Mouse (Mus musculus) heart, embryonic 11.5 days (tissue): ENCODE measurements around the gene Tas1r1. TPM values are rescaled to one million over a fixed set of nuclear protein-coding genes. Genes with fewer than 3 reads are reported as not detected.

ENCODE experiments used
- ATAC-seq: fragments of 200-750 bp; cut with Nextera tagmentation; replicated peaks from 2 replicates; pipeline ENCODE4 v1.8.0; 2017; ENCODE audit warnings: moderate library complexity; ENCODE audit not compliant: insufficient number of reproducible peaks, low FRiP score, low TSS enrichment
- H3K27ac ChIP-seq: fragments of 300-500 bp; sonication (generic); 2 replicates; pipeline ENCODE4 v1.5.1; 2014; ENCODE audit warnings: mild to moderate bottlenecking, low read depth, low read length
- H3K27me3 ChIP-seq: fragments of 300-500 bp; sonication (generic); 2 replicates; pipeline ENCODE4 v1.6.1; 2014; ENCODE audit warnings: mild to moderate bottlenecking, low read length, mixed read lengths; ENCODE audit not compliant: control insufficient read depth, insufficient read depth
- H3K36me3 ChIP-seq: fragments of 300-500 bp; sonication (generic); 2 replicates; pipeline ENCODE4 v1.6.1; 2014; ENCODE audit warnings: mild to moderate bottlenecking, low read length, moderate library complexity, mixed read lengths; ENCODE audit not compliant: control insufficient read depth, insufficient read depth
- H3K4me1 ChIP-seq: fragments of 300-500 bp; sonication (generic); 2 replicates; pipeline ENCODE4 v1.6.1; 2014; ENCODE audit warnings: low read length; ENCODE audit not compliant: control insufficient read depth, insufficient read depth
- H3K4me2 ChIP-seq: fragments of 300-500 bp; sonication (generic); 2 replicates; pipeline ENCODE4 v1.6.1; 2014; ENCODE audit warnings: mild to moderate bottlenecking, moderate library complexity
- H3K4me3 ChIP-seq: fragments of 300-500 bp; sonication (generic); 2 replicates; pipeline ENCODE4 v1.5.1; 2014; ENCODE audit warnings: low read depth, low read length
- H3K9ac ChIP-seq: fragments of 300-500 bp; sonication (generic); 2 replicates; pipeline ENCODE4 v1.6.1; 2014; ENCODE audit warnings: mild to moderate bottlenecking, low read depth, low read length, moderate library complexity
- H3K9me3 ChIP-seq: fragments of 300-500 bp; sonication (generic); replicated peaks from 2 replicates; pipeline ENCODE4 v1.6.1; 2016; ENCODE audit warnings: low read length; ENCODE audit not compliant: control insufficient read depth
- WGBS: fragments of 180-500 bp; shearing (Covaris S2); extraction: QIAGEN DNeasy Blood & Tissue Kit; methylation state at CpG from one replicate; pipeline ENCODE4 v1.1.7; 2014; ENCODE audit not compliant: insufficient replicate concordance; 5-methylcytosine and 5-hydroxymethylcytosine counted together
- polyA plus RNA-seq: library from polyadenylated mRNA; unstranded; fragments of >200 nt; fragmentation: Nextera tagmentation; extraction: Ambion mirVana; gene quantifications from 2 replicates; pipeline ENCODE4 v1.2.1, GENCODE M21; 2014

The Tas1r1 gene
- polyA plus RNA-seq, 1 experiment from 2014 or later, result 0.16 TPM

- Histone ChIP-seq H3K36me3 (peaks cover 16% of the 10 kb centered on the region), H3K4me1 (peaks cover 23% of the 10 kb centered on the region), H3K9me3 (no peaks in the 10 kb centered on the region), H3K27me3 (no peaks in the 10 kb centered on the region), H3K27ac (no peak overlapping the region), H3K4me2 (no peak overlapping the region), H3K9ac (no peak overlapping the region), H3K4me3 (no peak overlapping the region)
- WGBS, result 83% methylated on average over 9 of the region's 9 CpGs
- ATAC-seq, result no peak
Measured at GRCm38 (mm10) chr4:151992091-151992490, 46.3 kb downstream of the Tas1r1 start.

DNA sequence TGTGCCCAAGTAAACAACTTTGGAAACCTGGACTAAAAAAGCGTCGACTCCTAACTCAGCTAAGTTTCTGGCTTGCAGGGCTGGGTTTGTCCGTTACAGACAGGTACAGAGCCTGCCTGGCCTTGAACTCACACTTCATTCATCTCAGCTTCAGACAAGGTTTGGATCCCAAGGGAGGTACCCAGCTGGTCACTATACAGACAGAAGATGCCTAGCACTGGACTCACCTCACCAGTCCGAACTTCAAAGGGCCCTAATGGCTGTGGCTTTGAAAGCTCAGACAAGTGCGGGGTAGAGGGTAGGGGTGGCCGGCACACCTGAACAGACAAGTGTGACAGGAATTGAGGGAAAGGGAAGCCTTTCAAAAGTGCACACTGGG is 49.3 kb downstream of the Tas1r1 start:
- WGBS, result 33% methylated on average over 6 of the region's 6 CpGs
- H3K4me2 ChIP-seq, result peak overlapping the region; percentile 84
- H3K4me1 ChIP-seq, result peaks cover 28% of the 10 kb centered on the region
- no peaks in the 10 kb centered on the region for H3K9me3 ChIP-seq
- peak overlapping the region; percentile 78 for H3K27ac ChIP-seq
- H3K4me3 ChIP-seq, result peak overlapping the region; percentile 92
- H3K36me3 ChIP-seq, result peaks cover 16% of the 10 kb centered on the region
- no peak overlapping the region for H3K9ac ChIP-seq
- ATAC-seq, result no peak
- H3K27me3 ChIP-seq, result no peaks in the 10 kb centered on the region

GRCm38 (mm10) chr4:151988342-151989109 is 49.8 kb downstream of the Tas1r1 start, which contains the start of gene Thap3:
TSS of gene Thap3 (minus strand) at chr4:151988997.
- Histone ChIP-seq H3K27ac (peak within 1 kb of the TSS; percentile 78), H3K4me1 (peaks cover 28% of the 10 kb centered on the region), H3K9me3 (no peaks in the 10 kb centered on the region), H3K9ac (peak within 1 kb of the TSS; percentile 97), H3K27me3 (no peaks in the 10 kb centered on the region), H3K4me3 (peak within 1 kb of the TSS; percentile 92), H3K4me2 (peak within 1 kb of the TSS; percentile 84), H3K36me3 (peaks cover 16% of the 10 kb centered on the region)
- 1% methylated on average over 49 of the region's 54 CpGs for WGBS
- ATAC-seq, result peak; percentile 62

DNA sequence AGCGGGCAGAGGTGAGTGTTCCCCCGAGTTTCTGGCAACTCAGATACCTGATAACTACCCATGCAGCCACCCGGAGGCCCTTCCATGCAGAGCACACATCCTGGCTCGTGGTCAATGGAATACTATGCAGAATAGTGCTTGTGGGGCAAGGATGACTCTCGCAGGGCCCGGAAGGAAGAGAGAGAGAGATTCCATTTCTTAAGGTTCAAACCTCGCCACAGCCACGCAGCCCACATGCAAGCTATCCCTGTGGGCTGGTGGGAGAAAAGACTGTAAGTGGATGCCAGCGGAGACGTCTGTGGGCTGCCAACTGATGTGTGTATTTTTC is 50.4 kb downstream of the Tas1r1 start:
- WGBS, result 28% methylated on average over 10 of the region's 10 CpGs

DNA sequence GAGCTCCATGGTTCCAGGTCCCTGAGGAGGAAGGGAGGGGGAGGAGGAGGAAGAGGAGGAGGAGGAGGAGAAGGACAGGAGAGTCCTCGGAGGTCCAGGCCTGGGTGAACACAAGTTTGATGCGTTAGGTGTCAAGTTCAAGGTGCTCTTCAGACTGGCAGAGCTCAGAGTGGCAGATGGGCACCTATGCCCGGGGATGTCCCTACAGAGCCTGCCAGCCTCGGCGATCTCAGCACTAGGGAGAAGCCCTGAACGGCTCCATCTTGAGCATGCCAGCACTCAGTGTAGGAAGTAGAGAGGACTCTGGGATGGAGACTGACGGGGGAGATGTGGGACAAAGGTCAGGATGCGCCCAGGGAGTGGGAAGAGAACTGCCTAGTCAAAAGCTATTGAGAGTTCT is 51.7 kb downstream of the Tas1r1 start:
- H3K36me3 ChIP-seq, result peaks cover 10% of the 10 kb centered on the region
- no peak overlapping the region for H3K27ac ChIP-seq
- H3K9me3 ChIP-seq, result no peaks in the 10 kb centered on the region
- H3K4me3 ChIP-seq, result no peak overlapping the region
- H3K27me3 ChIP-seq, result no peaks in the 10 kb centered on the region
- peaks cover 28% of the 10 kb centered on the region for H3K4me1 ChIP-seq
- ATAC-seq, result no peak
- no peak overlapping the region for H3K9ac ChIP-seq
- H3K4me2 ChIP-seq, result peak overlapping the region; percentile 8; the same call in 1 of the 2 replicates
- 53% methylated on average over 8 of the region's 8 CpGs for WGBS

More for the DNA sequence above, 50.4 kb downstream of the Tas1r1 start:
- peaks cover 28% of the 10 kb centered on the region for H3K4me1 ChIP-seq
- H3K9ac ChIP-seq, result peak overlapping the region; percentile 97
- H3K9me3 ChIP-seq, result no peaks in the 10 kb centered on the region
- ATAC-seq, result no peak
- peaks cover 16% of the 10 kb centered on the region for H3K36me3 ChIP-seq
- peak overlapping the region; percentile 84 for H3K4me2 ChIP-seq
- H3K27me3 ChIP-seq, result no peaks in the 10 kb centered on the region
- peak overlapping the region; percentile 92 for H3K4me3 ChIP-seq
- H3K27ac ChIP-seq, result peak overlapping the region; percentile 78; the same call in 1 of the 2 replicates

GRCm38 (mm10) chr4:151985886-151986285 is 52.5 kb downstream of the Tas1r1 start:
- ATAC-seq, result no peak
- peaks cover 28% of the 10 kb centered on the region for H3K4me1 ChIP-seq
- no peaks in the 10 kb centered on the region for H3K9me3 ChIP-seq
- H3K4me2 ChIP-seq, result no peak overlapping the region
- peaks cover 3% of the 10 kb centered on the region for H3K36me3 ChIP-seq
- 31% methylated on average over 10 of the region's 10 CpGs for WGBS
- H3K27ac ChIP-seq, result no peak overlapping the region
- H3K9ac ChIP-seq, result no peak overlapping the region
- H3K4me3 ChIP-seq, result no peak overlapping the region
- no peaks in the 10 kb centered on the region for H3K27me3 ChIP-seq

GRCm38 (mm10) chr4:151983560-151983959 is 54.8 kb downstream of the Tas1r1 start:
- Histone ChIP-seq H3K27ac (no peak overlapping the region), H3K4me1 (peaks cover 22% of the 10 kb centered on the region), H3K9me3 (no peaks in the 10 kb centered on the region), H3K9ac (peak overlapping the region; percentile 49; the same call in 1 of the 2 replicates), H3K4me3 (0 out of 2 replicates have a peak overlapping the region, but pooled peaks have one; percentile 8), H3K36me3 (no peaks in the 10 kb centered on the region; the same call in none of the 2 replicates), H3K4me2 (peak overlapping the region; percentile 20), H3K27me3 (no peaks in the 10 kb centered on the region)
- WGBS, result 24% methylated on average over 8 of the region's 9 CpGs
- ATAC-seq, result no peak

DNA sequence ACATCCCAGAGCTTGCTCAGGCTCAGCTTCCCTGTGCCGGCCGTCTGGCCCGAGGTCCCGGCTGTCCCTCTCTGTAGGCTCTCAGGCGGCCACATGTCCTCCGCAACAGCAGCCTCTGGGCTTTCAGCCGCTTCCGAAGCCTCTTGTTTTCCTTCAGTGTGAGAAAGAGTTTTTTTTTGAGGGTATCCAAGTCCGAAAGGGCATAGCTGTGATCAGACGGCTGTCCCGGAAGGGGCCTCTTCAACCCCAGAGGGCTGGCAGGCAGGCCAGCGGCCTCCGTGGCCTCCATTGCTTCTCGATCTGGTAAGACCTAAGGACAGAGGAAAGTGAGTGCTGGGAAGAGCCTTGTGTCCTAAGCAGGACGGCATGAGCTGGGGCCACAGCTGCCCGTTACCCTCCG is 55.3 kb downstream of the Tas1r1 start:
- Histone ChIP-seq H3K4me2 (peak overlapping the region; percentile 20), H3K4me3 (0 out of 2 replicates have a peak overlapping the region, but pooled peaks have one; percentile 12), H3K9ac (peak overlapping the region; percentile 49; the same call in 1 of the 2 replicates)

More for the DNA sequence above, 55.3 kb downstream of the Tas1r1 start:
- H3K27me3 ChIP-seq, result no peaks in the 10 kb centered on the region
- ATAC-seq, result no peak
- H3K9me3 ChIP-seq, result no peaks in the 10 kb centered on the region
- H3K27ac ChIP-seq, result no peak overlapping the region
- H3K36me3 ChIP-seq, result peaks cover 3% of the 10 kb centered on the region
- 48% methylated on average over 17 of the region's 17 CpGs for WGBS
- H3K4me1 ChIP-seq, result peaks cover 19% of the 10 kb centered on the region
